Mouse (Mus musculus): Measurements from ENCODE around the gene Rbp7.
"Not testable (repeated sequence)": the region's sequence is repeated elsewhere in the genome, so short reads cannot be mapped to it uniquely, and the experiment has no call there.

Gene Rbp7

DNA sequence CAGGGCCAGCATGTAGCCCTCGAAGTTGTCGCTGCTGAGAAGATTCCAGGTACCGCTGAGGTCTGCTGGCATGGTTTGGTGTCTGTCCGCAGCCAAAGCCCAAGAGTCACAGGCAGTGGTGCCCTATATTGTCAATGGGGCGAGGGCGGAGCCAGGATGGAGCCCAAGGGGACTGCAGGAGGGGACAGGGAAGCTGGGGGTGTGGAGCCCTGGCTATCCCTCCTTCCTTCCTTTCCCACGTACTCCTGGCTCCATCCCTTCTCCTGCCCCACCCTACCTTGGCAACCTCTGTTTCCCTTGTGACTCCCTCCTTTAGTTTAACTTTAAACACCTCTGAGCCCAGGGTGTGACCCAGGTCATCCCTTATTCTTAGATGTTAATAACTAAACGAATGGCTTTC lies at the start of gene Rbp7:
TSS of gene Rbp7 (minus strand) at position 100 of the 400 bp plus-strand sequence.
- no peak for DNase-seq

DNA sequence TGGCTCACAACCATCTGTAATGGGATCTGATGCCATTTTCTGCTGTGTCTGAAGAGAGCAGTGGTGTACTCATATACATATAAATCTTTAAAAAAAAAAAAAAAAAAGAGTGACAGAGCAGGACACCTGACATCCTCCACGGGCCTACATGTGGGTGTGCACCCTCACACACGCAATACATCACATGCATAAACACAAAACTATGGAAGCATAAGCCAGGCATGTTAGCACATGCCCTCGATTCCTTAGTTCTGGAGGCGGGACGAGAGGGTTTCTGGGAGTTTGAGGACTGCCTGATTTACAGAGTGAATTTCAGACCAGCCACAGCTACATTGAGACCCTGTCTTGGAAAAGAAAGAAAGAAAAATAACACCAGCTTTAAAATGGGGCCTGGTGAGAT lies 49.6 kb upstream of the Rbp7 start:
- DNase-seq: no peak

- DNase-seq: no peak
These were observed 45.0 kb upstream of the Rbp7 start for GRCm38 (mm10) chr4:149499790-149500189.

- DNase-seq: no peak
These were observed 44.1 kb upstream of the Rbp7 start for GRCm38 (mm10) chr4:149498901-149499300.

GRCm38 (mm10) chr4:149496612-149497011 lies 41.8 kb upstream of the Rbp7 start:
- no peak for DNase-seq

DNA sequence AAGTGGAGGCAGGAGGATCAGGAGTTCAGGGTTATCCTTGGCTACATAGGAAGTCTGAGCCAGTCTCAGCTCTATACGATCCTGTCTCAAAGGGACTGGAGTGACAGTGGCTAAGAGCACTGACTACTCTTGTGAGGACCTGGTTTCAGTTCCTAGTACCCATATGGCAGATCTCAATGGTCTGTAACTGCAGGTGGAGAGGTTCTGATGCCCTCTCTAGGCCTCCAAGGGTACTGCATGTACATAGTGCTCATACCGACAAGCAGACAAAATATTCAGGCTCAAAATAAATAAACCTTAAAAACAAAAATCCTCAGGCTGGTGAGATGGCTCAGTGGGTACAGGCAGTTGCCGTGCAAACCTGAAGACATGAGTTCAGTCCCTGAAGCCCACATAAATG lies 36.4 kb upstream of the Rbp7 start:
- DNase-seq: no peak

DNA sequence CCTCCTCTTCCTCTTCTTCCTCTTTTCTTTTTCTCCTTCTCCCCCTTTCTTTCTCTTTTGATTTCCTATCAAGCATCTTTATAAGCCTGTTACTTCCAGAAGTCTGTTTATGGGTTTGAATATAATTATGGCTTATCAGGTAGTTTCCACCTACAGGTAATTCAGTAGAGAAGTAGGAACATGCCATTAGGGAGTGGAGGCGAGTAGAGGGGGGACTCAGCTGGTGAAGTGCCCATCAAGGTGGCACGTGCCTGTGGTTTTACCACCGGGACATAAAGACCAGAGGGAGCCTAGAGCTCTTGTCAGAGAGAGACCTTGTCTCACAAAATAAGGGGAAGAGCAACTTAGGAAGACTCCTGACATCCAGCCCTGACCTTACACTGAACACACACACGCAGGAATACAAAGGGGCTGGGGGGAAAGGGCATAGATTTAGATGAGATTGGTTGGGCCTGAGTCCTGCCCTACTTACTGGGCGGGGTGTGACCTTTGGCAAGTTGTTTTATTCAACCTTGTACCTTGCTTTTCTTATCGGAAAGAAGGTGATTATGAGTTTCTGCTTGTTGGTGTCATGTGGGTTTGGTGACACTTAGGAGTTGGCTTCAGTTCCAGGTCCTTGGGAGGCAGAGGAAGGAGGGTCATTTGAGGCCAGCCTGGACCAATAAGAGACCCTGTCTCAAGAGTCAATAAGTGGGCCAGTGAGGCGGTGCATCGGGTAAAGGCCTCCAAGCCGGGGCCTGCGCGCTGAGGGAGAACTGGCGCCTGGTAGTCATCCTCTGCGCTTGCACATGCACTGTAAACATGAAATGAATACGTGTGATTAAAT lies 34.9 kb upstream of the Rbp7 start:
- DNase-seq: peak; percentile 36

DNA sequence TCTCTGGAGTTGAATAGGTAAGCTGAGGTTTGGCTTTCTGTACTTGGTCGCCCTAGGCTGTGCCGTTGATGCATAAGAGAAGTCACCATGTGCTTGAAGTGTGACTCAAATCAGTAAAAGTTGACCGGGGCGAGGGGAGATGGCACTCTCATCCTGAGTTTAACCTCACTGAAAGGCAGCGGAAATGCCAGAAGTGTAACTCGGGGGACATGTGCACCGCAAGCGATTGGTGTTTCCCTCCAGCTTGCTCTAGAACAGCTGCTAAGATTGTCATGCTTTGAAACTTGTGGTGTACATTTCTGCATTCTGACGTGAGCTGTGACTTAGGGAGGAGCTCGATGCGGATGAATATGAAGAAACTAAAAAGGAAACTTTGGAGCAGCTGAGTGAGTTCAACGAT lies 33.0 kb upstream of the Rbp7 start:
- no peak for DNase-seq

GRCm38 (mm10) chr4:149485825-149486206 lies 31.0 kb upstream of the Rbp7 start:
- peak; percentile 54 for DNase-seq

- DNase-seq: peak; percentile 95
These were observed 30.5 kb upstream of the Rbp7 start, which contains the start of the genes Nmnat1 and Lzic for GRCm38 (mm10) chr4:149485053-149485824. Nmnat1 (minus strand) TSS chr4:149485202. Lzic (plus strand) TSS chr4:149485229.

DNA sequence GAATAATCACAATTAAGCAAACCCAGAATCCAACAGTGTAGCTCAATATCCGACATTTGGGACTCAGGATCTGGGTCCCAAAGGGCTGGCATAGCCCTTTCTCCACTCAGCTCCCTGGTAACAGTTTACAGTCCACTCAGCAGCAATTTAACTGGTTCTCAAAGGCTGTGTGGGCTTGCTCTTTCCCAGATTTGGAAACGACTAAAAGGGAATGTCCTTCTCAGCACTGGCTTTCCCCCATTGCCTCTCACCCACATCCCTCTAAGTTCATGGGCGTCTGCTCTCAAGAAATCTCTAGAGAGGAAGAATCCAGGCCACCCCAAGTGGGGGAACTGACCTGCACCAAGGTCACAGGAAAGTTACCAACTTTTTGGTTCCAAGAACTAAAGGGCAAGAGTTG lies 29.8 kb upstream of the Rbp7 start:
- DNase-seq: no peak

DNA sequence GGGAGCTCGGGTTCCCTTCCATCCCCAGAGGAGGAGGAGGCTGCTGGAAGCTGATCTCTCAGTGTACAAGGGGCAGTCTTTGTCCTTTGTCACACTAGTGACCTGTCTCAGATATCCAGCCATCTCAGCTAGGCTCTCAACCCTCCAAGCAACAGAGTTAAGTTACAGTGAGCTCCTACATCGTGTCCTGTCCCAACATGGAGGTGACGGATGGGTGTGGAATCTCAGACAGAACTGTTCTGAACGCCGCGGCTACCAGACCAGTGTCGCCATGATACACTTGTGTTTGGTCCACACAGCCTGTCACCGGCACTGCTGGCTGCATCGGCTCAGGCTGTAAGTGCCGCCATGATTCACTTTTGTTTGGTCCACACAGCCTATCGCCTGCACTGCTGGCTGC lies 22.3 kb upstream of the Rbp7 start, which contains the start of gene Tmem274:
TSS of gene Tmem274 (plus strand) at position 301 of the 400 bp plus-strand sequence.
- DNase-seq: no peak

GRCm38 (mm10) chr4:149475096-149475495 lies 20.3 kb upstream of the Rbp7 start:
- no peak for DNase-seq

GRCm38 (mm10) chr4:149469557-149469956 lies 14.8 kb upstream of the Rbp7 start:
- DNase-seq: no peak

DNA sequence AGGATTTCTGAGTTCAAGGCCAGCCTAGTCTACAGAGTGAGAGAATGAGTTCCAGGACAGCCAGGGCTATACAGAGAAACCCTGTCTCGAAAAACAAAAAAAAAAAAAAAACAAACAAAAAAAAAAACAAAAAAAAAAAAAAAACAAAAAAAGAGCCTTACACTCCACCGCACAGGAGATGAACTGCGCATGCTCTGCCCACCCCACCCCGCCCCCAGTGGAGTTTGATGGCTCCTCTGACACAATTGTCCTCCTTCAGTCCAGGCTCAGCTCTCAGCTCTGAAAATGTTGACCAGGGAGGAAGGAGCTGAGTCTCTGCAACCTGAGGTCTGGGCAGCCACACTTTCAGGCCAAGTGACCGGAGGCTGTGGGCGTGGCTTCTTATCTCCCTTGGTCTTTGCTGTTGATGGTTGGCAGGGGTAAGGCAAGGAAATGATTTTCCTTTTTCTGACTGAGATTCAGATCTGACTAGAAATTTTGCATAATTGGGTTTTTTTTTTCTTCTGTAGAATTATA lies 8.7 kb upstream of the Rbp7 start:
- DNase-seq: peak; percentile 9

- no peak for DNase-seq
These were observed 7.7 kb upstream of the Rbp7 start for GRCm38 (mm10) chr4:149462305-149462971.

DNA sequence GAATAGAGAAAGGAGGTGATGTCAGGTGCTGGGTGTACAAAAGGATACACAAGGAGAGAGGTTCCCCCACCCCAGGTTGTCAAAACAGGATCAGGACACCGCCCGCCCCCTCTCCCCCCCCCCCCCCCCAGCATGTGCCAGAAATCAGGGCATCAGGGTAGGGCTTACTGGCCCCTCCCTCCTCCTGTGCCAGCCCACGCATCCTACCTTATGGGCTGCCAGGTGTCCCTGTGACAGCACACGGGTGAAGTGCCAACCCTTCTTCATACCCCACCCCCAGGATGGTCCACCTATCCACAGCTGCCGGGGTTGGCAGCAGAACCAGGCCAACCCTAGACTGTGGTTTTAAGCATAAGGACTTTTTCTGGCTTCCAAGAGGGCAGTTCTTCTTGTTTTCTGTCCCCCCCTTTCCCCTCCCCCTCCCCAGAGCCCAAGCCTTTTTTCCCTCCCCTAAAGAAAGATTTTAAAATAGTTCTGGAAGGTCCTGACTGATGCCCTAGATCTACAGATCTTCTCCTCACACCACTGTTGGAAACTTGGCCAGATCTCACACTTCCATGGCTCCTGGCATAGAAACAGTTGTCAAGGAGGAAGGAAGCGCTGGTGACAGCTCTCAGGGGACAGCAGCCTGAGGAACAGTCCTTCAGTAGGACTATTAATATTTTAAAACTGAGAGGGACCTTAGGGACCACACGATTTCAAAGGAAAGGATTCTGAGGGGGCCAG lies 7.0 kb upstream of the Rbp7 start:
- DNase-seq: peak; percentile 8

DNA sequence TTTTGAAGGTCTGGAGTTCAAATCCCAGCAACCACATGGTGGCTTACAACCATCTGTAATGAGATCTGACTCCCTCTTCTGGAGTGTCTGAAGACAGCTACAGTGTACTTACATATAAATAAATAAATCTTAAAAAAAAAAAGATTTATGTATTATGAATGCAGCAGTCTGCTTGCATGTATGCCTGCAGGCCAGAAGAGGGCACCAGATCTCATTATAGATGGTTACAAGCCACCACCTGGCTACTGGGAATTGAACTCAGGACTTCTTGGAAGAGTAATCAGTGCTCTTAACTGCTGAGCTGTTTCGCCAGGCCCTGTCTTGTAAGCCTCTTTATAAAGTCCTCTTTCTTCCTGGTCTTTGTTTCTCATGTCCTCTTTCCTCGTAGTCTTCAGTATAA lies 5.7 kb upstream of the Rbp7 start:
- DNase-seq: not testable (repeated sequence)

DNA sequence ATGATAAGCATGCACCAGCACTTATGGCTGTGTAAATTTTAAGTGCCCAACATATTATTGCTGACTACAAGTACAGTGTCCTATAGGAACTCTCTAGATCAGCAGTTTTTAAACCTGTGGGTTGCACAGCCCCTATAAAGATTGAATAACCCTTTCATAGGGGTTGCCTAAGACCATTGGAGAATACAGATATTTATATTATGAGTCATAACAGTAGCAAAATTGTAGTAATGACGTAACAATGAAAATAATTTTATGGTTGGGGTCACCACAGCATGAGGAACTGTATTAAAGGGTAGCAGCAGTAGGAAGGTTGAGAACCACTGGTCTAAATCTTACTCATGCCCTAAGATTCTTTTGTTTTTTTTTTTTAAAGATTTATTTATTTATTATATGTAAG lies 4.6 kb upstream of the Rbp7 start:
- DNase-seq: no peak

DNA sequence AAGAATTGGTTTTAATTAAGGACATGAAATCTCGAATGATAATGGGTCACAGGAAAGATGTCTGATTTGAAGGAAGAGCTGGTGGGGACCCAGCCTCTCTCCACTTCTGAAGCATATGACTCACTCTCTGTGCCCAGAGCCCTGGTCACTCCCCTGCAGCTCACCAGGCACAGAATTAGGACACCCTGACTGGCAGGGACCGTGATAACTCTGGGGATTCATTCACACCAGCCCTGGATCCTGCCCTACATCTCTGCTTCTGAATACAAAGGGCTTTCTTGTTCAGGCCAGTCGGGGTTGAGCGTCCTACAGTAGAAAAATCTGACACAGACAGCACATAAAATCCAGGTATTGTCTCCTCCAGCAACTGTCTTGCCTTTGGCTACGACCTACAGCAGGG lies 3.7 kb upstream of the Rbp7 start:
- DNase-seq: no peak

- DNase-seq: peak; percentile 27
These were observed 3.2 kb upstream of the Rbp7 start for GRCm38 (mm10) chr4:149457831-149458430.

DNA sequence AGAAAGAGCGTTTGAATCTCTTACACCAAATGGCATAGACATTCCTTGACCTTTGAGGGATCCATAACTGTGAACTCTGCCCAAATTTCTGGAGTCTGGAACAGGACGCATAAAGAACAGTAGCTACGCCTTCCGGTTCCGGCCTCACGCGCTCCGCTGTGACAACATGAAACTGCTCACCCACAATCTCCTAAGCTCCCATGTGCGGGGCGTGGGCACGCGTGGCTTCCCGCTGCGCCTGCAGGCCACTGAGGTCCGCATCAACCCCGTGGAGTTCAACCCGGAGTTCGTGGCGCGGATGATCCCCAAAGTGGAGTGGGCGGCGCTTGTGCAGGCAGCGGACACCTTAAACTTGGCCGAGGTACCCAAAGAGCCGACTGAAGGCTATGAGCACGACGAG lies 2.4 kb upstream of the Rbp7 start:
- not testable (repeated sequence) for DNase-seq

All from lung, postnatal 36 days (tissue).